Mouse (Mus musculus): ENCODE results near the gene Arxes2. TPM values are rescaled to one million over a fixed set of nuclear protein-coding genes. Genes with fewer than 3 reads are reported as not detected.
"Not testable (repeated sequence)": the region's sequence is repeated elsewhere in the genome, so short reads cannot be mapped to it uniquely, and the experiment has no call there.

Gene Arxes2
- polyA plus RNA-seq, 1 experiment: 0.18 TPM

DNA sequence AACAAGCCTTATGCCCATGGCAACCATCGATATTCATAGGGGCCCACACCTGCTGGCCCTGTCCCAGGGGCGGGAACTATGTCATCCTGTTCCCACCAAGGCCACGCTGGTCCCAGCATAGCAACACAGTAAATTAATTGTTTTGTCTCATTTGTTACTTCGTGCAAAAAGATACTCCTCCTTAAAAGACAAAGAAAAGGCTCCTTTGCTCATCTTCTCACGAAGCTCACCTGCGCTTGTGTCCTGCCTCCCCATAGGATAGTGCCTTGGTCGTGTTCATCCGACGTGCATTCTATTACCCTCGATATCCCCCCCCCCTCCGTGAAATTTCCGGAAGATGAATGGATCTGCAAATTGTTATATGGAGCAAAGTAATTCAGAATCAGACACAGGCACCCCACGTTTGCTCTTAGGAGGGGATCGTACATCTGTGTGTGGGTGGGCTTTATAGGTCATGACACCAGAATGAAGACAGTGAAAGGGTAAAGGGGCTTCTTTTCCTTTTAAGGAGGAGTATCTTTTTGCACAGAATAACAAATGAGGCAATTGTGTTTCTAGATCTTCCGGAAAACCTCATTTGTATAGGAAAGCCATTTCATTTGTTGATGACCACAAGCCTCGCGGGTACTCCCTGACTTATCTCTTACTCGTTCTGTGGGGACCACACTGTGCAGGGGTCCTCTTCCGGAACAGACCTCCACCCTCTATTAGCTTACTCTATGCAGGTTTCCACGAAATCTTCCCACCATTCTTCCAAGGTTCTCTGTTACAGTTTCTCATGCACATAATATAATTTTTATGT is 19.0 kb upstream of the Arxes2 start:
- Histone ChIP-seq H3K79me3 (ENCODE audit: low read depth) (no peaks in the 10 kb centered on the region), H3ac (ENCODE audit: control insufficient read depth, insufficient read length, low read depth) (no peak overlapping the region), H3K79me2 (ENCODE audit: control insufficient read depth, insufficient read depth) (no peaks in the 10 kb centered on the region), H3K36me3 (ENCODE audit: control insufficient read depth, insufficient read depth) (no peaks in the 10 kb centered on the region), H3K27me3 (ENCODE audit: control insufficient read depth, insufficient read depth, insufficient read length) (no peaks in the 10 kb centered on the region), H3K4me3 (ENCODE audit: insufficient read depth, poor library complexity, severe bottlenecking) (no peak overlapping the region)
- TF ChIP-seq FOSL1 (IDR thresholded peaks at IDR 0.05; ENCODE audit: insufficient read depth, low read length, poor library complexity, severe bottlenecking) (no peak), CTCF (IDR thresholded peaks at IDR 0.05; ENCODE audit: control insufficient read depth, insufficient read depth, insufficient read length) (no peak), USF1 (IDR thresholded peaks at IDR 0.05; ENCODE audit: low read depth) (no peak), MYOD1 (IDR thresholded peaks at IDR 0.05; ENCODE audit: control insufficient read depth, insufficient read length, low read depth) (no peak), MAX (IDR thresholded peaks at IDR 0.05) (no peak), MYOG (IDR thresholded peaks at IDR 0.05; ENCODE audit: control insufficient read depth, extremely low read depth, insufficient read length) (no peak), CEBPB (IDR thresholded peaks at IDR 0.05; ENCODE audit: low read depth) (no peak)

DNA sequence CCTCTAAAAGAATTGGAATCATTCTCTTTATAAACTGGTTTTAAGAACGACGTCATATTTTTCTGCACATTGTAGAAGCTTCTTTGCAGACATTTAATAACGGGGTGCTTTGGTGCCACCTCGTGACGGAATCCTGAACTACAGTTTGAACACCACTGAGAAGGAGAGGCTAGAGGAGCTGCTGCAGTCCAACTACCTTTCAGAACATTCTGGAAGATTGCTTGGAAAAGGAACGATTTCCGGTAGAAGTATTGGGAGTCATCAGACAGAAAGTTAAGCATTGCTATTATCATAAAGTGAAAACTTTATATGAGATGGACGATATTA is 18.4 kb upstream of the Arxes2 start:
- Histone ChIP-seq H3K79me3 (ENCODE audit: low read depth) (no peaks in the 10 kb centered on the region), H3K79me2 (ENCODE audit: control insufficient read depth, insufficient read depth) (no peaks in the 10 kb centered on the region), H3K36me3 (ENCODE audit: control insufficient read depth, insufficient read depth) (no peaks in the 10 kb centered on the region), H3K27me3 (ENCODE audit: control insufficient read depth, insufficient read depth, insufficient read length) (no peaks in the 10 kb centered on the region), H3ac (ENCODE audit: control insufficient read depth, insufficient read length, low read depth) (no peak overlapping the region), H3K4me3 (ENCODE audit: insufficient read depth, poor library complexity, severe bottlenecking) (no peak overlapping the region)
- TF ChIP-seq CTCF (IDR thresholded peaks at IDR 0.05; ENCODE audit: control insufficient read depth, insufficient read depth, insufficient read length): no peak
- no peak for TF ChIP-seq MYOG (IDR thresholded peaks at IDR 0.05; ENCODE audit: control insufficient read depth, extremely low read depth, insufficient read length)
- no peak for TF ChIP-seq MYOD1 (IDR thresholded peaks at IDR 0.05; ENCODE audit: control insufficient read depth, insufficient read length, low read depth)
- TF ChIP-seq MAX (IDR thresholded peaks at IDR 0.05): no peak
- TF ChIP-seq CEBPB (IDR thresholded peaks at IDR 0.05; ENCODE audit: low read depth): no peak
- TF ChIP-seq USF1 (IDR thresholded peaks at IDR 0.05; ENCODE audit: low read depth): no peak
- no peak for TF ChIP-seq FOSL1 (IDR thresholded peaks at IDR 0.05; ENCODE audit: insufficient read depth, low read length, poor library complexity, severe bottlenecking)

GRCm38 (mm10) chrX:135984539-135985260 is 8.9 kb upstream of the Arxes2 start:
- Histone ChIP-seq H3K4me3 (ENCODE audit: insufficient read depth, poor library complexity, severe bottlenecking) (no peak overlapping the region), H3K27me3 (ENCODE audit: control insufficient read depth, insufficient read depth, insufficient read length) (no peaks in the 10 kb centered on the region), H3ac (ENCODE audit: control insufficient read depth, insufficient read length, low read depth) (no peak overlapping the region), H3K36me3 (ENCODE audit: control insufficient read depth, insufficient read depth) (no peaks in the 10 kb centered on the region), H3K79me3 (ENCODE audit: low read depth) (no peaks in the 10 kb centered on the region), H3K79me2 (ENCODE audit: control insufficient read depth, insufficient read depth) (no peaks in the 10 kb centered on the region)
- TF ChIP-seq MYOD1 (IDR thresholded peaks at IDR 0.05; ENCODE audit: control insufficient read depth, insufficient read length, low read depth): no peak
- no peak for TF ChIP-seq CTCF (IDR thresholded peaks at IDR 0.05; ENCODE audit: control insufficient read depth, insufficient read depth, insufficient read length)
- TF ChIP-seq USF1 (IDR thresholded peaks at IDR 0.05; ENCODE audit: low read depth): no peak
- no peak for TF ChIP-seq FOSL1 (IDR thresholded peaks at IDR 0.05; ENCODE audit: insufficient read depth, low read length, poor library complexity, severe bottlenecking)
- no peak for TF ChIP-seq CEBPB (IDR thresholded peaks at IDR 0.05; ENCODE audit: low read depth)
- no peak for TF ChIP-seq MYOG (IDR thresholded peaks at IDR 0.05; ENCODE audit: control insufficient read depth, extremely low read depth, insufficient read length)
- TF ChIP-seq MAX (IDR thresholded peaks at IDR 0.05): no peak

- Histone ChIP-seq H3K36me3 (ENCODE audit: control insufficient read depth, insufficient read depth) (no peaks in the 10 kb centered on the region), H3K79me3 (ENCODE audit: low read depth) (no peaks in the 10 kb centered on the region), H3K79me2 (ENCODE audit: control insufficient read depth, insufficient read depth) (no peaks in the 10 kb centered on the region), H3K27me3 (ENCODE audit: control insufficient read depth, insufficient read depth, insufficient read length) (no peaks in the 10 kb centered on the region), H3K4me3 (ENCODE audit: insufficient read depth, poor library complexity, severe bottlenecking) (no peak overlapping the region), H3ac (ENCODE audit: control insufficient read depth, insufficient read length, low read depth) (no peak overlapping the region)
- TF ChIP-seq MYOG (IDR thresholded peaks at IDR 0.05; ENCODE audit: control insufficient read depth, extremely low read depth, insufficient read length) (no peak), CEBPB (IDR thresholded peaks at IDR 0.05; ENCODE audit: low read depth) (no peak), MAX (IDR thresholded peaks at IDR 0.05) (no peak), CTCF (IDR thresholded peaks at IDR 0.05; ENCODE audit: control insufficient read depth, insufficient read depth, insufficient read length) (no peak), FOSL1 (IDR thresholded peaks at IDR 0.05; ENCODE audit: insufficient read depth, low read length, poor library complexity, severe bottlenecking) (no peak), USF1 (IDR thresholded peaks at IDR 0.05; ENCODE audit: low read depth) (no peak), MYOD1 (IDR thresholded peaks at IDR 0.05; ENCODE audit: control insufficient read depth, insufficient read length, low read depth) (no peak)
Observed at GRCm38 (mm10) chrX:135986267-135986666, 7.4 kb upstream of the Arxes2 start.

GRCm38 (mm10) chrX:135990661-135991060 is 3.0 kb upstream of the Arxes2 start:
- TF ChIP-seq CTCF (IDR thresholded peaks at IDR 0.05; ENCODE audit: control insufficient read depth, insufficient read depth, insufficient read length) (no peak), CEBPB (IDR thresholded peaks at IDR 0.05; ENCODE audit: low read depth) (no peak), MAX (IDR thresholded peaks at IDR 0.05) (no peak), FOSL1 (IDR thresholded peaks at IDR 0.05; ENCODE audit: insufficient read depth, low read length, poor library complexity, severe bottlenecking) (no peak), MYOD1 (IDR thresholded peaks at IDR 0.05; ENCODE audit: control insufficient read depth, insufficient read length, low read depth) (no peak), USF1 (IDR thresholded peaks at IDR 0.05; ENCODE audit: low read depth) (no peak), MYOG (IDR thresholded peaks at IDR 0.05; ENCODE audit: control insufficient read depth, extremely low read depth, insufficient read length) (no peak)
- Histone ChIP-seq H3K27me3 (ENCODE audit: control insufficient read depth, insufficient read depth, insufficient read length) (no peaks in the 10 kb centered on the region), H3K79me2 (ENCODE audit: control insufficient read depth, insufficient read depth) (no peaks in the 10 kb centered on the region), H3K79me3 (ENCODE audit: low read depth) (no peaks in the 10 kb centered on the region), H3K36me3 (ENCODE audit: control insufficient read depth, insufficient read depth) (no peaks in the 10 kb centered on the region), H3ac (ENCODE audit: control insufficient read depth, insufficient read length, low read depth) (no peak overlapping the region), H3K4me3 (ENCODE audit: insufficient read depth, poor library complexity, severe bottlenecking) (no peak overlapping the region)

- H3K27me3 ChIP-seq (ENCODE audit: control insufficient read depth, insufficient read depth, insufficient read length); H3ac ChIP-seq (ENCODE audit: control insufficient read depth, insufficient read length, low read depth); H3K79me2 ChIP-seq (ENCODE audit: control insufficient read depth, insufficient read depth); H3K4me3 ChIP-seq (ENCODE audit: insufficient read depth, poor library complexity, severe bottlenecking); H3K79me3 ChIP-seq (ENCODE audit: low read depth); H3K36me3 ChIP-seq (ENCODE audit: control insufficient read depth, insufficient read depth): not testable (repeated sequence)
Observed at GRCm38 (mm10) chrX:135993192-135993594, 431 bp upstream of the Arxes2 start.

Data from C2C12 (cell line).